8 mouse cellular contexts compared by ENCODE assay signal in genomic region chr16:34667031-34667726, GRCm38 (mm10). TPM values are rescaled to one million over a fixed set of nuclear protein-coding genes. Genes with fewer than 3 reads are reported as not detected.
DNase-seq lines count a peak whose midpoint lies in the region; ATAC-seq and TF ChIP-seq lines count a peak whose summit lies in the region.

No protein-coding gene starts in this region.

- H3K9ac ChIP-seq in embryonic facial prominence, embryonic 13.5 days, result no peak overlapping the region; the same call in 1 of the 2 replicates
- H3K9ac ChIP-seq in limb, embryonic 14.5 days (ENCODE audit: low read depth, low read length, severe bottlenecking), result no peak overlapping the region
- H3K9ac ChIP-seq in midbrain, embryonic 16.5 days (ENCODE audit: low read depth, low read length), result no peak overlapping the region

- H3K4me2 ChIP-seq in embryonic facial prominence, embryonic 13.5 days, result peak overlapping the region; percentile 47
- H3K4me2 ChIP-seq in limb, embryonic 14.5 days (replicated peaks; ENCODE audit: low read depth, low read length, severe bottlenecking), result 0 out of 2 replicates have a peak overlapping the region, but pooled peaks have one; percentile 14
- peak overlapping the region; percentile 48 for H3K4me2 ChIP-seq in midbrain, embryonic 16.5 days (ENCODE audit: low read length)

- peak; percentile 86 for DNase-seq in 416B (ENCODE audit: low read depth)
- DNase-seq in adrenal gland, postnatal 4 days (ENCODE audit: low spot score in 2 of 2), result peak; percentile 24 to 40
- peak; percentile 56 to 61 for DNase-seq in heart, adult 9 months (ENCODE audit: low spot score in 2 of 2)
- DNase-seq in kidney, adult 9 months, result peak; percentile 66
- DNase-seq in limb, embryonic 14.5 days (ENCODE audit: low spot score), result peak; percentile 64
- peak; percentile 27 to 44 for DNase-seq in spleen, adult 2 months (ENCODE audit: low read depth in 1 of 2, low spot score in 2 of 2)

- peak overlapping the region; percentile 11 for H3K4me3 ChIP-seq in embryonic facial prominence, embryonic 13.5 days
- H3K4me3 ChIP-seq in limb, embryonic 14.5 days (replicated peaks; ENCODE audit: low read length), result 0 out of 2 replicates have a peak overlapping the region, but pooled peaks have one; percentile 2
- peak overlapping the region; percentile 17 for H3K4me3 ChIP-seq in midbrain, embryonic 16.5 days (ENCODE audit: low read depth, low read length)
- no peak overlapping the region for H3K4me3 ChIP-seq in spleen, adult 2 months (ENCODE audit: extremely low read depth, insufficient read depth, insufficient read length)

- peaks cover 45% of the 10 kb centered on the region for H3K27me3 ChIP-seq in embryonic facial prominence, embryonic 13.5 days
- peaks cover 55% of the 10 kb centered on the region for H3K27me3 ChIP-seq in limb, embryonic 14.5 days (ENCODE audit: control insufficient read depth, insufficient read depth, low read length)
- H3K27me3 ChIP-seq in midbrain, embryonic 16.5 days (ENCODE audit: control insufficient read depth, insufficient read depth, low read depth, low read length), result peaks cover 7% of the 10 kb centered on the region
- no peaks in the 10 kb centered on the region for H3K27me3 ChIP-seq in spleen, adult 2 months (ENCODE audit: control insufficient read depth, insufficient read depth, low read length)

- ATAC-seq in embryonic facial prominence, embryonic 13.5 days (ENCODE audit: insufficient number of reproducible peaks, insufficient read depth, low FRiP score, low TSS enrichment, low read depth), result no peak
- peak; percentile 65 for ATAC-seq in limb, embryonic 14.5 days (ENCODE audit: low FRiP score, low read depth)
- ATAC-seq in midbrain, embryonic 16.5 days, result peak; percentile 81

- H3K27ac ChIP-seq in embryonic facial prominence, embryonic 13.5 days, result no peak overlapping the region
- H3K27ac ChIP-seq in limb, embryonic 14.5 days (replicated peaks; ENCODE audit: low read depth, low read length), result no peak overlapping the region
- H3K27ac ChIP-seq in midbrain, embryonic 16.5 days (ENCODE audit: low read length), result no peak overlapping the region
- H3K27ac ChIP-seq in spleen, adult 2 months (ENCODE audit: insufficient read depth, low read length), result no peak overlapping the region

- TF ChIP-seq CTCF in spleen, adult 2 months (IDR thresholded peaks at IDR 0.05; ENCODE audit: extremely low read depth, insufficient read depth, insufficient read length, insufficient replicate concordance), result peak; percentile 97

- H3K4me1 ChIP-seq in embryonic facial prominence, embryonic 13.5 days, result peaks cover 14% of the 10 kb centered on the region; the same call in 1 of the 2 replicates
- no peaks in the 10 kb centered on the region; the same call in 1 of the 2 replicates for H3K4me1 ChIP-seq in limb, embryonic 14.5 days (ENCODE audit: control insufficient read depth, insufficient read depth, low read length)
- 0 out of 2 replicates have a peak, but pooled peaks cover 2% of the 10 kb centered on the region for H3K4me1 ChIP-seq in midbrain, embryonic 16.5 days (ENCODE audit: control insufficient read depth, insufficient read depth, low read length)
- H3K4me1 ChIP-seq in spleen, adult 2 months (ENCODE audit: control insufficient read depth, insufficient read depth, insufficient read length), result no peaks in the 10 kb centered on the region

- WGBS in embryonic facial prominence, embryonic 13.5 days, result 9% methylated on average over 20 of the region's 20 CpGs
- 7% methylated on average over 20 of the region's 20 CpGs for WGBS in limb, embryonic 14.5 days
- WGBS in midbrain, embryonic 16.5 days, result 3% methylated on average over 20 of the region's 20 CpGs
- 5% methylated on average over 20 of the region's 20 CpGs for WGBS in spleen, adult 2 months

- TF ChIP-seq POLR2A in limb, embryonic 14.5 days (IDR thresholded peaks at IDR 0.05; ENCODE audit: borderline replicate concordance, extremely low read depth, insufficient read depth, insufficient read length), result no peak
- no peak for TF ChIP-seq POLR2A in spleen, adult 2 months (IDR thresholded peaks at IDR 0.05; ENCODE audit: low read depth, low read length)

- no peaks in the 10 kb centered on the region for H3K36me3 ChIP-seq in embryonic facial prominence, embryonic 13.5 days
- H3K36me3 ChIP-seq in limb, embryonic 14.5 days (ENCODE audit: control insufficient read depth, insufficient read depth, low read length), result no peaks in the 10 kb centered on the region
- H3K36me3 ChIP-seq in midbrain, embryonic 16.5 days (ENCODE audit: control insufficient read depth, insufficient read depth, low read length), result no peaks in the 10 kb centered on the region
- H3K36me3 ChIP-seq in spleen, adult 2 months (ENCODE audit: control insufficient read depth, insufficient read depth, low read length), result no peaks in the 10 kb centered on the region

- H3K9me3 ChIP-seq in embryonic facial prominence, embryonic 13.5 days, result no peaks in the 10 kb centered on the region
- H3K9me3 ChIP-seq in limb, embryonic 14.5 days (ENCODE audit: control insufficient read depth, low read length), result no peaks in the 10 kb centered on the region
- no peaks in the 10 kb centered on the region for H3K9me3 ChIP-seq in midbrain, embryonic 16.5 days (replicated peaks; ENCODE audit: control insufficient read depth, low read length, poor library complexity, severe bottlenecking)

RNA-seq across cellular contexts. Expression of gene Ropn1, which starts 17.5 kb away (rescaled TPM):
- not detected for total RNA-seq in adrenal gland, postnatal 4 days (2021)
- polyA plus RNA-seq in embryonic facial prominence, embryonic 13.5 days (2015; fragmentation: Nextera tagmentation; extraction: Ambion mirVana), result not detected in 2 replicates
- not detected in 2 replicates for polyA plus RNA-seq in limb, embryonic 14.5 days (2012; rRNA removed)
- polyA plus RNA-seq in limb, embryonic 14.5 days (2014; fragmentation: Nextera tagmentation; extraction: Ambion mirVana), result not detected in 2 replicates
- polyA plus RNA-seq in midbrain, embryonic 16.5 days (2015; fragmentation: Nextera tagmentation; extraction: Ambion mirVana), result not detected in 2 replicates
- not detected in 2 replicates for polyA plus RNA-seq in spleen, adult 2 months (2012; rRNA removed)

RNA-seq across cellular contexts. Expression of gene Ccdc14, which starts 23.2 kb away (rescaled TPM):
- 1 to 10 TPM; 8.3 to 9.6 TPM for total RNA-seq in adrenal gland, postnatal 4 days (2021)
- 7.4 and 7.6 TPM in 2 replicates for polyA plus RNA-seq in embryonic facial prominence, embryonic 13.5 days (2015; fragmentation: Nextera tagmentation; extraction: Ambion mirVana)
- 9.1 and 10.2 TPM in 2 replicates for polyA plus RNA-seq in limb, embryonic 14.5 days (2012; rRNA removed)
- polyA plus RNA-seq in limb, embryonic 14.5 days (2014; fragmentation: Nextera tagmentation; extraction: Ambion mirVana), result 6.4 and 7.0 TPM in 2 replicates
- 3.2 and 3.8 TPM in 2 replicates for polyA plus RNA-seq in midbrain, embryonic 16.5 days (2015; fragmentation: Nextera tagmentation; extraction: Ambion mirVana)
- 0.85 and 1.1 TPM in 2 replicates for polyA plus RNA-seq in spleen, adult 2 months (2012; rRNA removed)

Comparison
In these comparisons a context has a peak if more than half of its experiments do, and no peak if none do; other contexts are left out.
1. DNase-seq: peak in every context shown above with its lines; median percentile 86 in 416B; 66 in kidney, adult 9 months; 64 in limb, embryonic 14.5 days; 58 in heart, adult 9 months; 36 in spleen, adult 2 months; 32 in adrenal gland, postnatal 4 days.